Mouse (Mus musculus): ENCODE measurements around the gene Zfp598.

Zfp598 gene

DNA sequence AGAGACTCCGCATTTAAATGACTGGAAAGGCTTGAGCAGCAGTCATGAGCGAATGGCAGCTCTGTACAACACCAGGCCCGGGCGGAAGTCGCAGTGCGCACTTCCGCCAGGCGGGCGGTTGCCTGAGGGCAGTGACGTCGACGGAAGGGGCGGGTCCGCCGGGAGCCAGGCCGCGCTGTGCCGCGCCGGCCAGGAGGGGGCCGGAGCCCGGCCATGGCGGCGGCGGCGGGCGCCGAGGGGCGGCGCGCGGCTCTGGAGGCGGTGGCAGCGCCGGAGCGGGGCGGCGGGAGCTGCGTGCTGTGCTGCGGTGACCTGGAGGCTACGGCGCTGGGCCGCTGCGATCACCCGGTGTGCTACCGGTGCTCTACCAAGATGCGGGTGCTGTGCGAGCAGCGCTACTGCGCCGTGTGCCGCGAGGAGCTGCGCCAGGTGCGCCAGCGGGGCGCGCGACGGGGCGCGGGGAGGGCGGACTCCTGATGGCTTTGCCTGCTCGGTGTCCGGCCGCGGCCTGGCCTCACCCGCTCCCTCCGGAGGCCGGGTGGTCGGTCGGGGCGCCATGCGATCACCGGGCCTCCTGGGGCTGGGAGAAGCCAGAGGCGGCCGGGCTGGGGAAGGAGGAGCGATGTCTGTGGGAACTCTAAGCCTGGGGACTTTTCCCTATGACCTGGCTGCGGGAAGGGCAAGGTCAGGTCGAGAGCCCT, at the start of gene Zfp598:
Gene Zfp598, plus strand, starts transcription at position 143 of the 701 bp plus-strand sequence.
- DNase-seq (ENCODE audit: low spot score): peak; percentile 88

DNA sequence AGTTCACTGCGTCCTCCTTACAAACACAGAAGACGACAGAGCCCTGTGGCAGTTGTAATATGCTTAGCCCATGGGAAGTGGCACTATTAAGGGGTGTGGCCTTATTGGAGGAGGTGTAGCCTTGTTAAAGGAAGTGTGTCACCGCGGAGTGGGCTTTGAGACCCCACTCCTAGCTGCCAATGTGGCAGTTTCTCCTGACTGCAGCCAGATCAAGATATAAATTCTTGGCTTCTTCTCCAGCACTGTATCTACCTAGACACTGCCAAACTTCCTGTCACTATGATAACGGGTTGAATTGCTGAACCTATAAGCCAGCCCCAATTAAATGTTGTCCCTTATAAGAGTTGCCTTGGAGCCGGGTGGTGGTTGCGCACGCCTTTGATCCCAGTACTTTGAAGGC, 44.0 kb upstream of the Zfp598 start:
- DNase-seq (ENCODE audit: low spot score): no peak

DNA sequence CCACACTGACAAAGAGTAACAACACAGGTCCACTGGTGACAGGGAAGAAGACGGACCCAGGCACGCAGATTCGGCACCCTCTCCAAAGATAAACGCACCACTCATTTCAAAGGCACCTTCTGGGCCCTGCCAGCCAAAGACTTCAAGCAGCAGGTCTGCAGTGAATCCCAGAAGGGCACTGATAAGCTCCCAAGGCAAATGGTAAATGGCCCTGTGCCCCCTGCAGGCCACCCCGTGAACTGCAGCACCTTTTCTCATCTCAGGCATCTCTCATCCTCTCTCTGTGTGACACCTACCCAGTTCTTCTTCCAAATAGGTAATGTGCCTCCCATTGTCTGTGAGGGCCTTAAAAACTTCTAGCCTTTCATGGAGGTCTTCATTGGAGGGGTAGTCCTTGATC, 40.8 kb upstream of the Zfp598 start:
- DNase-seq (ENCODE audit: low spot score): no peak

DNA sequence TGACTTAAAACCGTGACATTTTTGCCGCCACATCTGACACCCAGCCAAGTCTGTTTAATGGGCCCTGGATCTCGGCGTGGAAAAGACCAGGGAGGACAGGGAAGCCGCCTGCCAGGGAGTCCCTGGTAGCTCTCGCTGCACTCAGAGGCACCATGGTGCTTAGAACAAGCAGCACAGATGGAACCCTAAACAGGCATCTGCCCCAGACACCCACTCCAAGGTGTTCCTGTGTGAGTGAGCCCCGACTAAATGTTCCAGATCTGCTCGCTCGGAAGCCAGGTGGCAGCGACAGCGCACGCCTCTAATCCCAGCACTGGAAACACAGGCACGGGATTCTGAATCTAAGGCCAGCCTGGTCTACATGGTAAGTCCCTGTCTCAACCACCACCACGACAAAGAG, 39.4 kb upstream of the Zfp598 start:
- no peak for DNase-seq (ENCODE audit: low spot score)

DNA sequence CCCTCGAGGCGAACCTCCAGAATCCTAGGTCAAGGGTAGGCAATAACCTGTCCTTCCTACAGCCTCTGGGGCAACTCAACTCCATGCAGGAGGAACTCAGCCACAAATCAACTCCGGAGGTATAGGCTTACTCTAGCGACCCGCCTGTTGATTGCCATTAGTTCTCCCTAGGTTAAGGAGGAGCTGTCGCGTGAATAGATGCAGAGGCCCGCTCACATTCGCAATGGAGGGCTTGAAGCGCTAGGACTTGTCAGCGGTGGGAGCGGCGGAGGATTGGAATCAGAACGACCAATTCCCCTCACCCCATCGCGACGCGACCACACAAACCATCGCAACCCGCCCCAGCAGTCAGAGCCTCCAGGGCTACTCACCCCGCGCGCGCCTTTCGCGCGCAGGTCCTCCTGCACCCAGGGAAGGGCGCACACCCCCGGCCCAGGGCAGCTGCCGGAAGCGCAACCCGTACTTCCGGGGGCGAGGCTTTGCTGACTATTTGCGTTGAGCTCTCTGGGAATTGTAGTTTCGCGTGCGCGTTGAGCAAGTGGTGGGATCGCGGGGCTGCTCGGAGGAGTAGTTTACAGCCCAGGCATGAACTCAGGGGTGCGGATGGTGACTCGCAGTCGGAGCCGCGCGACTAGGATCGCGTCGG, 37.2 kb upstream of the Zfp598 start, which contains the start of the genes Tsc2 and Nthl1:
Gene Tsc2, minus strand, starts transcription at position 464 of the 646 bp plus-strand sequence.
Gene Nthl1, plus strand, starts transcription at position 514 of the 646 bp plus-strand sequence.
- peak; percentile 72 for DNase-seq (ENCODE audit: low spot score)

DNA sequence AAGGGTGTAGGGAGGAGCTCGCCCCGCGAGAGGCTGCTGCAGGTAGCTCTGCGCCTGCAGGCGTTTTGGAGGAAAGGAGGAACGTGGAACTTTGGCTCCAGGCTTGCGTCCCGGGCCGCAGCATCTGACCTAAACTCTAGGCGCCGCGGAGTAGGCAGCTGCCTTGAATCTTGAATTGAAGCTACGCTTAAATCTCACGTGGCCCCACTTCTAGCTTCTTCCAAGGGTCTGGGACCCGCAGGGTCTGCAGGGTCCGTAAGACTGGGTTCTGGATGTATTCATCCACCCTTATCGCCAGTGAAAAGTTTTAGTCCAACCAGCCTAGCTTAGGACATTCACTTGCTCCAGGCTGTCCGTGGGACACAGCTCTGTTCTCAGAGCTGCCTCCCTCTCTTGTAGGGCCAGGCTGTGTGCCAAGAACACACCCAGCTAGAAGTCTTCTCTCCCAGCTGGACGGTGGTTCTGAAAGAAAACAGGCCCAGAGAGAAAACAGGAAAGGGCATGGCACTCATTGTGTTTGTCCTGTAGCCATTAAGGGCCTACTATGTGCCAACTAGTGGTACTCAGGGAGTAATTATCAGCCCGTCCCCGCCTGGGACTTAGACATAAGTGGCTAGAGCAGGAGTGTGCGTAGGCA, 36.6 kb upstream of the Zfp598 start:
- DNase-seq (ENCODE audit: low spot score): no peak

DNA sequence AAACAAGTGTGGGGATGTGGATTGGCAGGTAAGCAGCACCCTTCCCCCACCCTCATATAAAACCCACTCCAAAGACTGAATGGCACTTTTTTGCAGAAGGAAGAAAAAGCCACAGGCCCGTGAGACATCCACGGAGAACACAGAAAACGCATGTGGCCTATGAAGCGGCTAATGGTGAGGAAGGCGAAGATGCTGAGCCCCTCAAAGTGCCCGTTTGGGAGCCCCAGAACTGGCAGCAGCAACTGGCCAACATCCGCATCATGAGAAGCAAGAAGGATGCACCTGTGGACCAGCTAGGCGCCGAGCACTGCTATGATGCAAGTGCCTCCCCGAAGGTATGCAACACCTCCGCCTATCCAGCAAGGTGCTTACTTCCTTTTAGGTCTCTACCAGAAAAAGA, 35.7 kb upstream of the Zfp598 start:
- no peak for DNase-seq (ENCODE audit: low spot score)

DNA sequence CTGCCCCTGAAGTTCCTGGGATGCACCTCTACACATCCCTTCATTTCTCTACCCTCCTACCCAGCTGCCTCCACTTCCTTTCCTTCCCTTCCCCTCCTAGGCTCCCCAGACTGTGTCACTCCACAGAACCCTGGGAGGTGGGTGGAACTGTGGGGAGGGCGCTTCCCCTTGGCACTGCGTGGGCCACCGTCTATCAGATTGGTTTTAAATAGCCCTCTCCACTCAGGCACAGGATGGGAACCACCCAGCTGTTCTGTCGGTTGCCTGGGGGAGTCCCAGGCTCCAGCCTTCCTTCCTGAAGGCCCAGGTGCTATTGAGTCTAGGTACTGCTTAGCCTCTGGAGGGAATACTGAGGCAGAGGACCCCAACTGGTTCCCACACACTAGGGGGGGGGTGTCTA, 34.5 kb upstream of the Zfp598 start:
- DNase-seq (ENCODE audit: low spot score): no peak

DNA sequence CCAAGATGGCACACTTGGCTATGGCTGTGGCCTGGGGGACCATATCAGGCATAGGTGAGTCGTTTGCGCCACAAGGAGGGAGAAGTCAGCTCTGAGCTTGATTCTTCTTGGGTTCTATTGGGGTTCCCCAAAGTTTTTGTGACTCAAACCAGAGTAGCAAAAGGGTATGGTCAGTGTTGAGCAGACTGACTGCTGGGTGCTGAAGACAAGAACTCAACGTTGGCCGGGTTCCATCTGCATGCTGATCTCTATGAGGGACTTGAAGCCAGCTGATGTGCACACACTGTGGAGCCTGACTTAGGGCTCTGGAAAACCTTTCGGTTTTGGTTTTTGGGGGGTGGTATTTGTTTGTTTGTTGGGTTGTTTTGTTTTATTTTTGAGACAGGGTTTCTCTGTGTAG, 33.8 kb upstream of the Zfp598 start:
- DNase-seq (ENCODE audit: low spot score): no peak

DNA sequence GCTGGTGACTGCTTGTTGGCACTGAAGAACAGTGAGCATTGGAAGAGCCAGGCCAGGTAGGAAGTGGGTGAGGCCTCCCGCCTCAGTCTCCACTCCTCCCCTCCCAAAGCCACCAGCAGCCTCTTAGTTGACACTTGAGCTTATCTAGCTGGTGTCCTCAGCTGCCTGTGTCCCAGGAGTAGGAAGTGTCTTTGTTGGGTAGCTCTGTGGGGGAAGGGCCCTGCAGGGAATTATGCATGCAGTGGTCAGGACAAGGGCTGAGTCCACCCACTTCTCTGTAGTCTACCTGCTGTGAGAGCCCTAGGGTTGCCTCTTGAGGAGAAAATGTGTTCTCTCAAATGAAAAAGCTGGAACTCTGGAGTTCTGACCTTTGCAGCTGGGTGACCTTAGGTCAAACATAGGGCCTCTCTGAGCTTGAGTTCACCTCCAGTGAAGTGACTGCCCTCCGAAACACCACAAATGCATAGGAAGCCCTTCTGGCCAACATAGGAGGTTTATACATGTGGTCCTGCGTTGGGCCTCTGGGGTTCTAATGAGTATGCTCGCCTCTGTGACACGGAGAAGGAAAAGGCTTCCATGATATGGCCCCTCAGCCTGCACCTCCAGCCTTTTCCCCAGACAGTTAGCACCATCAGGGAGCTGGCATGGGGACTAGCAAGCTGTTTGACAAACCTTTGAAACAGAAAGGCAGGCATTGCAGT, 32.6 kb upstream of the Zfp598 start:
- DNase-seq (ENCODE audit: low spot score): no peak

DNA sequence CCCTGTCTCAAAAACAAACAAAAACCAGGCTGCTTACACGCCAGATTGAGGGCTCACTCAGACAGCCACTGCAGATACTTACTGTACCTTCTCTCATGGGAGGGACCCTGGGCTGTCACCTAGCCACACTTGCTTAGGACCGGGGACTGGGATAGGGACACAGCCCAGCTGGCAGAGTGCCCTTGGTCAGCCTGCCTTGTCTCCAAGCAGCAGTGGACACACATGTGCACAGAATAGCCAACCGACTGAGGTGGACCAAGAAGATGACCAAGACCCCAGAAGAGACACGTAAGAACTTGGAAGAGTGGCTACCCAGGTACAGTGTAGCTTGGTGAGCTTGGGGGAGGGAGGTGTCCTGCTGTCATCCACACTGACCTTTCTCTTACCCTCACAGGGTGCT, 31.3 kb upstream of the Zfp598 start:
- no peak for DNase-seq (ENCODE audit: low spot score)

DNA sequence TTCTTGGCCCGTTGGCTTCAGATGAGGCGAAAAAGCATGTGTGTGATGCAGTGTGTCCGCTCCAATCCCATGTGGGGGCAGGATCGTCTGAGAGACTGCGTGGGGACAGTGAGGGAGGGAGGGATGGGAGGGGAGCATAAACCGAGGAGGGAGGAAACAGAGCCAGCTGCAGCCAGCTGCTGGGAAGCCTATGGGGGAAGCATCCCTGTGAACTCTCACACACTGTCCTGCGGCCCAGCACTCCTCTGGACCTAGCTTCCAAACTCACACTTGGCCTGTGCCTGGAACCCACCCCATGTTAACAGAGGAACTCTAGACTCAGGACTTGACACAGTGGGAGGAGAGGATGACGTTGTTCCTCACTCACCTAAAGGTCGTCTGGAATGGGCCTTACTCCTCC, 30.6 kb upstream of the Zfp598 start:
- no peak for DNase-seq (ENCODE audit: low spot score)

DNA sequence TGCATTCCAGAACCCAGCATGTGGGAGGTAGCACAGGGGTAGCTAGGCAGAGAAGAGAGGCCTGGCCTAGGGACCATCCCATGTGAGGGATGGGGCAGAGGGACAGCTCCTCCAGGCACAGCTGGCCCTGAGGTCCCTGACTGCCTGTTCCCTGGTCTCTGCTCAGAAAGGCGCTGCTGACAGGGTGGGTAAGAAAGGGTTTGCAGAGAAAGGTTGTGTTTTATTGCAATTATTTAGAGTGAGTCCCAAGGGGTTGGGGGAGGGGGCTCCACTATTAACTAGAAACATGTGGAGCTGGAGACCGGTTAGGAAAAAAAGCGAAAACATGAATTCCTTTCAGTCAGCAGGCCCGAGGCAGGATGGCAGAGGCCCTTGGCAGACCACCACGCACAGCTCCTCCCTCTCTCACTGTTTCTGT, 29.9 kb upstream of the Zfp598 start:
- no peak for DNase-seq (ENCODE audit: low spot score)

DNA sequence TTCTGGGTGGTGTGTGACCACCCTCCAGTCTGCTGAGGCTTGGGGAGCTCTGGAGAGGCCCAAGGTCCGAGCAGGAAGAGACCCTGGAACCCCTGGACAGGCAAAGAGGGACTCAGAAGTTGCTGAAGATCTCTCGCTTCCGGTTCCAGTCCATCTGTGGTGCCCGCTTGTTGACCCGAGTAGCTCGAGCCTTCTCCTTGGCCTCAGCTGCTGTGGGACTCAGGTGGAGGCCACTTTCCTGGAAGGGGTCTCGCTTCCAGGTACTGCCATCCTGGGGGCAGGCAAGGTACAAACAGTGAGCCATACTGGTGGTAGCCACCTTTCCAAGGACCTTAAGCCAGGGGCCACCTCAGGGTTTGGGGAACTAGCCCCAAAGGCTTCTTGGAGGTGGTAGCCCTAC, 29.4 kb upstream of the Zfp598 start:
- no peak for DNase-seq (ENCODE audit: low spot score)

DNA sequence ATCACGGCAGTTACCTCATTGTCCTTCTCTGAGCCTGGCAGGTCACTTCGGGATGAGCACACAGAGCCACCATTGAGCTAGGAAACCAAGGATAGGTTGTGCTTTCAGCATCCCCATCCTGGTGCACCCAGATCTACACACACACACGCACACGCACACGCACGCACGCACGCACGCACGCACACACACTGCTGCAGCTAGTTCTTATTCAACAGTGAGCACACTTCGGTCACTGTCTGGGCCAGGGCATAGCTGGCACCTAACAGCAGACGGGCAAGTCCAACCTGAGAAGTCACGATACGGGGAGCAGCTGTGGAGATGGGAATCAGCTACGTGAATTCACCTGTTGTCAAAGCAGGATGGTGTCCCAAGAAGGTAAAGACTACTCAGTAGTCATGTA, 28.9 kb upstream of the Zfp598 start:
- no peak for DNase-seq (ENCODE audit: low spot score)

DNA sequence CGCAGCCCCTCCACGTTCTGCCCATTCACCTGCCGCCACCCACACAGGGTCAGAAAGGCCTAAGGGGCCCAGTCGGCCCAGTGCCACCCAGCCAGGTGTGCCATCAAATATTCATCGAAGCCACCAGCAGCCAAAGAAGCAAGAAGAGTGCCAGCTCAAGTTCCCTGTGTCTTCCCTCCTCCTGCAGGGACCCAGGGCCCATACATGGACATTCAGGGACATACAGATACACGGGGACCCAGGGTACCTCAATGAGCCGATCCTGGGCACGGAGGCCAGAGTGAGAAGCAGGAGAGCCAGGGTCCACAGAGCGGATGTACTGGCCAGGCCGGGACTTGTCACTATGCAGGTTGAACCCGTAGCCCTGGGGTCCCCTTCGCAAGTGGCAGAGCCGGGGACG, 27.5 kb upstream of the Zfp598 start:
- DNase-seq (ENCODE audit: low spot score): no peak

DNA sequence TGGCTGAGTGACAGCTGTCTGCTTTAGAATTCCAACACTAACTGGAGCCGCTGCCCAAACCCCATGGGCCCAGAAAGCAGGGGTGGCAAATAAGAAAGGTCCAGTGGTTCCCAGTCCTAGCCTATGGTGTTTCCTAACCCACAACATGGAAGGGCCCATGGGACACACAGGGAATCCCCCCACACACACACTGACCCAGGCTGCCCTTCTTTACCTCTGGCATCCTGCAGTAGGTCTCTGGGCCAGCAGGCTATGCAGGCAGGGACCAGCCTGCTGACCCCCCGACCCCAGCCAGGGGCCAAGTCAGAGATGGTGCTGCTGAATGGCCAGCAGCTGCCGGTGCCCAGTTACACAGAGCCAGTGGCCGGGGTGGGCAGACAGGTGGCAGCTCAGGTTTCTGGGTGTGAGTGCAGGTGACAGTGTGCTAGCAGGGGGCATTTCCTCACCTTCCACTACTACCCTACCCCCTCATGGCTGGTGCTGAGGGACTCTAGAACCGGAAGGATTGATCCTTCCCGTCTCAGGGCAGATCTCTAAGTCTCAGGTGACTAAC, 26.6 kb upstream of the Zfp598 start:
- DNase-seq (ENCODE audit: low spot score): no peak

DNA sequence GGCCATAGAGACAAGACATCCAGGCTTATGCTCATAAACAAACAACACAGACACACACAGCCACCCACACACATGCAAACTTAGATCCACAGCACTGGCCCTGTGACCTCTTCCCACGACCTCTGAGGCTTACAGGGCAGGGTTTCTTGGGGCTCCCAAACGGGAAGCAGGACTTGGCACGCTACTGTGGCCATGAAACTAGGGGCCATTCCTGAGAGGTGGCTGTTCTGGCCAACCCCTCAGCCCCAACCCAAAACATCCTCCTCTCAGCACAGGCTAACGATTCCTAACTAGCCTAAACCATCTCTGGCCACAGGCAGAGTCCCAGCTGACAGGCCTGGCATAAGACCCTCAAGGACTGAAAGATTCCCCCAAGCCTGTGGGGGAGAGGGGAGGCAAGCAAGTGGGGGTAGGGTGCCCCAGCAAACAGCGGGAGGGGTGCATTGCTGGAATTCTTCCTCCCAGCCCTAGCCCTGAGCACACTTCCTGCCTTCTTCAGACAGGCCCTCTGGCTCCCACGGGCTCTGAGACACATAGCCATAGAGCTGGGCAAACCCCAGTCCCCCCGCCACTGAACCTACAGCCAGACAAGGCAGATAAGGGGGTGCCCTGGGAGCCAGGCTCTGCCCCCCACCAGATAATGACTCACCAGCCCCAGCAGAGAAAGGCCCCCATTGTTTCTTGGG, 25.3 kb upstream of the Zfp598 start:
- DNase-seq (ENCODE audit: low spot score): no peak

DNA sequence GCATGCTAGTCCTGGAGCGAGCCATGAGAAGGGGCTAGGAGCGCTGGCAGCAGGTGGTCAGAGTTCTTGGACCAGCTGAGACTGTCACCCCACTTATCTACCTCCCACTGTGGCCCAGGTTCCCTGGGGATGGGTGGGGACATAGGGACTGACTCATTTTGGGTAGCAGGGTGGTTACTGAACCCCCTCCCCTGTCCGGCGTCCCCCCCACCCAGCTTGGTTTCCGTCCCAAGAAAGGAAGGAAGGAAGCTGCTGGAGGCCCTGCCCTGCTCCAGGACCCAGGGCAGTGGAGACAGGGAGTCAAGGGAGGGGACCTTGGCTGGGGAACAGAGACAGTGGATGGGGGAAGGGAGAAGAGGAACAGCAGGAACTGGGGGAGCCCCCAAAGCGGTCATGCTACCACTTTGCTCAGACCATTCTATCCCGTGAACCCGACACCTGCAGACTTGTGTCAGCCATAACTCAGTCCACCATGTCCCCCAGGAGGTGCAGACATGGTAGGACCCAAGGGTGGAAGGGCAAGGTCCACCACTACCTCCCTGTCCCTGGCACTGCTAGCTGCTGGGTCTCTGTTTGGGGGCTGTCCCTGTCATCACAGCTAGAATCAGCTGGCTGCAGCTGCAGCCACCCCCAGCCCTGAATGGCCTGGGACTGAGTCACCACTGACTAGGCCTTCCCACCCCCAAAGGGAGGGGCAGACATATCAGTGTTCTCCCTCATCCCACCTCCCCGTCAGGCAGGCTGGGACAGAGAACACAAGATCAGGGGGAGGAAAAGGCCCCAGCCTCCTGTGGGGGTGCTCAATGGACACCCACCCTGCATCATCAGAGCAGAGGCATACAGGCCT, 24.4 kb upstream of the Zfp598 start:
- no peak for DNase-seq (ENCODE audit: low spot score)

DNA sequence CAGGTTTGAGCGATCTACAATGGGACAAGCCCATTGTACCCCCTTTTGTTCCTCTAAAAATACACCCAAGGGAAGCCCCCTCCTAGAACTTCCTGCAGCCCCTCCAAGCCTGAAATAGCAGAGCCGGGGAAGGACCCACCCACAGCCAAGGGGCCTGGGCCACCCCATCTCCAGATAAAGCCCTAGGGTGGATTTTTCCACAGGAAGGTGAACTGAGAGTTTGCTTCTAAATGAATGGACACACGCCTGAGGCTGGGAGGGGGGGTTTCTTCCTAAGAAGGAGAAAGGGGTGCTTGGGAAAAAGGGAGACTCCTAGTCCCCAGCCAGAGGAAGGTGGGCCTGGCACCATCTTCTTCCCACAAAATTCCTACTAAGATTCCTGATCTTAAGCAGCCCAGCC, 23.6 kb upstream of the Zfp598 start:
- no peak for DNase-seq (ENCODE audit: low spot score)

DNA sequence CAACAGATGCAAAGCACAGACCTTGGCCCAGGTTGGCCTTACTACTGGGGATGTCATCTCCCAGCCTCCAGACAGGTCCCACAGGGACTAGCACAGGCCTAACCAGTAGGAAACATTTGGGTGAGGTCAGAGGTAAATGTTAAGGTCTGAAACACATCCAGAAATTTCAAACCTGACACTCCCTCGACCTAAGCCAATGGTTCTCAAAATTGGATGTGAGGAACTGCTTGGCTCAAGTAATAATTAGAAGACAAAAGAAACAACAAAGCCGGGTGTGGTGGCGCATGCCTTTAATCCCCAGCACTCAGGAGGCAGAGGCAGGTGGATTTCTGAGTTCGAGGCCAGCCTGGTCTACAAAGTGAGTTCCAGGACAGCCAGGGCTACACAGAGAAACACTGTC, 23.1 kb upstream of the Zfp598 start:
- DNase-seq (ENCODE audit: low spot score): no peak
